Mouse (Mus musculus) thymus, adult 2 months (tissue): ENCODE measurements around the gene Slpi.

Source experiments
- CTCF ChIP-seq: fragments of 200-500 bp; IDR thresholded peaks from 2 replicates; pipeline ENCODE4 v1.5.1; 2012; ENCODE audit warnings: mild to moderate bottlenecking, control low read depth, low read length, moderate library complexity, borderline replicate concordance; ENCODE audit not compliant: control insufficient read depth, poor library complexity, insufficient read depth; ENCODE audit errors: extremely low read depth
- POLR2A ChIP-seq: fragments of 200-500 bp; IDR thresholded peaks from 2 replicates; pipeline ENCODE4 v1.6.1; 2012; ENCODE audit warnings: mild to moderate bottlenecking, low read length, control low read depth, moderate library complexity; ENCODE audit not compliant: control insufficient read depth, poor library complexity, insufficient read depth; ENCODE audit errors: extremely low read depth

DNA sequence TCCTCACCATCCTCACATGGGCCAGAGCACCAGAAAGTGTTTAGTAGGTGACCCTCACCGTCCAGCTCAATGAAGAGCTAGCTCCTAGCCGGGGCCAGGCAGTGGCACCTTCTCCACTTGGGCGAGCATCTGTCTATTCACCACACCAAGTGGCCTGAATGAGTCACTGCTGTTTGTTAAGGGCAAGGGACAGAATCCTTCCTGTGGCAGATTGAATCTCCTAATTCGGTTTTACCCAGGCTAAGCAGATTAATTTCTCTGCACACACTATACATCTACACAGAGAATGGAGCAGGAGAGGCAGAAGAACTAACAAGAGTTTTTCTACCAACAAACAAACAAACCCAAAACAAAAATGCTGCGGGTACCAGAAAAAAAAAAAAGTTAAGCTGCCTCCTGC lies 38.1 kb upstream of the Slpi start:
- TF ChIP-seq POLR2A (no peak), CTCF (no peak)
